Mouse (Mus musculus) myocyte (in vitro differentiated cells): ENCODE measurements at regions not wholly inside any gene's neighbourhood (a gene's known extent, or its start where the extent isn't known, plus 50 kb on each side); places are given as distances from the start of the nearest gene placed in this dataset.

Experiments used
- CEBPB ChIP-seq: IDR thresholded peaks from 2 replicates; pipeline ENCODE4 v1.6.1; 2011; ENCODE audit warnings: mild to moderate bottlenecking, moderate library complexity; ENCODE audit not compliant: poor library complexity, insufficient read depth, severe bottlenecking
- E2F4 ChIP-seq: IDR thresholded peaks from one replicate; pipeline ENCODE4 v1.6.1; 2011; ENCODE audit warnings: mild to moderate bottlenecking, control low read depth, moderate library complexity; ENCODE audit not compliant: insufficient read depth
- MAX ChIP-seq: IDR thresholded peaks from one replicate; pipeline ENCODE4 v1.6.1; 2011; ENCODE audit warnings: low read depth, mild to moderate bottlenecking, control low read depth
- MYOG ChIP-seq, 3 experiments: IDR thresholded peaks; one replicate each; pipeline ENCODE4 v1.6.1; 2011; ENCODE audit warnings: control low read depth in 2 of 3, low read depth in 2 of 3, mild to moderate bottlenecking in 2 of 3; ENCODE audit not compliant: insufficient read length in 2 of 3, control insufficient read depth in 1 of 3, insufficient read depth in 1 of 3
- POLR2A ChIP-seq: IDR thresholded peaks from one replicate; pipeline ENCODE4 v1.6.1; 2011; ENCODE audit warnings: low read depth, mild to moderate bottlenecking, control low read depth, moderate library complexity; ENCODE audit not compliant: insufficient read length
- TCF12 ChIP-seq: IDR thresholded peaks from one replicate; pipeline ENCODE4 v1.6.1; 2011; ENCODE audit warnings: mild to moderate bottlenecking, control low read depth; ENCODE audit not compliant: poor library complexity, insufficient read depth, severe bottlenecking

DNA sequence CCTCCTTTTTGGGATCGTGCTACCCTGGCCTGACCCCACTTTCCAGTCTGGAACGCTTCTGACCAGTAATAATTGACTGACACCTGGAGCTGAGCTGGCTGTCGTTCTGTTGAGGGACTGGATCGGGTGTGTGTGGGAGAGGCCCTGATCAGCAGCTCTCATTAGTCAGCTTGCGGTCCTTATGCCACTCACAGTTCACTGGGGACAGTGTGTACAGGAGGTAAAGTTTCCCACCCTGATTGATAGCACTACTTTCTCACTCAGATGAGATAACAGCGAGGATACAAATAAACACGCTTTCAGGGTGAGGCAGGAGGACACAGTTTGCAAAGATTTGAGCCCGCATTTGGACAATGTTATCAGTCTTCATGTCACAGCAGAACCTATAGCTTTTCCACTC is 191.7 kb upstream of the Tnp1 start:
- TF ChIP-seq MAX (no peak), CEBPB (no peak), TCF12 (no peak), POLR2A (no peak), MYOG (IDR thresholded peaks at IDR 0.05; ENCODE audit: control insufficient read depth in 1 of 3, insufficient read depth in 1 of 3, insufficient read length in 2 of 3, low read depth in 2 of 3) (no peak), E2F4 (no peak)
